Mouse (Mus musculus) liver, adult 2 months (tissue): ENCODE data around the gene Atl2. TPM values are rescaled to one million over a fixed set of nuclear protein-coding genes. Genes with fewer than 3 reads are reported as not detected.

Experiments
- DNase-seq: peaks from one replicate; pipeline ENCODE4 v3.0.0-alpha.2; 2011; ENCODE audit warnings: low read depth, low spot score; ENCODE audit errors: extremely low read depth
- H3K27ac ChIP-seq: fragments of 200-500 bp; replicated peaks from 2 replicates; pipeline ENCODE4 v1.5.1; 2012; ENCODE audit warnings: low read depth, mild to moderate bottlenecking, control low read depth, inconsistent platforms, low read length; ENCODE audit not compliant: insufficient read depth
- H3K27me3 ChIP-seq: fragments of 200-500 bp; 2 replicates; pipeline ENCODE4 v1.6.1; 2012; ENCODE audit warnings: mild to moderate bottlenecking, moderate library complexity, low read length, inconsistent platforms; ENCODE audit not compliant: control insufficient read depth, insufficient read depth
- H3K36me3 ChIP-seq: fragments of 200-500 bp; 2 replicates; pipeline ENCODE4 v1.6.1; 2012; ENCODE audit warnings: low read length, inconsistent platforms; ENCODE audit not compliant: control insufficient read depth, insufficient read depth
- H3K4me1 ChIP-seq: fragments of 200-500 bp; 2 replicates; pipeline ENCODE4 v1.6.1; 2011; ENCODE audit warnings: low read length; ENCODE audit not compliant: control insufficient read depth, insufficient read depth
- H3K4me3 ChIP-seq: fragments of 200-500 bp; 2 replicates; pipeline ENCODE4 v1.5.1; 2011; ENCODE audit warnings: low read depth, mild to moderate bottlenecking, control low read depth, low read length, moderate library complexity; ENCODE audit not compliant: insufficient read depth
- H3K79me2 ChIP-seq: fragments of 200-500 bp; 2 replicates; pipeline ENCODE4 v1.6.1; 2012; ENCODE audit warnings: inconsistent platforms, mild to moderate bottlenecking, low read length, moderate library complexity; ENCODE audit not compliant: control insufficient read depth, insufficient read depth
- H3K9ac ChIP-seq: fragments of 200-500 bp; 2 replicates; pipeline ENCODE4 v1.6.1; 2012; ENCODE audit warnings: low read depth, mild to moderate bottlenecking, control low read depth, inconsistent platforms, low read length
- CTCF ChIP-seq: fragments of 200-500 bp; IDR thresholded peaks from 2 replicates; pipeline ENCODE4 v1.5.1; 2011; ENCODE audit warnings: low read depth, low read length, control low read depth
- POLR2A ChIP-seq: fragments of 200-500 bp; IDR thresholded peaks from 2 replicates; pipeline ENCODE4 v1.6.1; 2011; ENCODE audit warnings: low read length, control low read depth; ENCODE audit not compliant: insufficient read depth; ENCODE audit errors: extremely low read depth
- WGBS: fragments of 180-500 bp; shearing (Covaris S2); methylation state at CpG from one replicate; pipeline ENCODE4 v1.1.7; 2018; 5-methylcytosine and 5-hydroxymethylcytosine counted together
- polyA plus RNA-seq: library from polyadenylated mRNA; depleted of rRNA; stranded (reverse); fragments of >200 nt; gene quantifications from 2 replicates; pipeline ENCODE4 v1.2.3, GENCODE M21; 2012; rRNA removed
- total RNA-seq: library from RNA; depleted of rRNA; stranded (reverse); fragments of >200 nt; gene quantifications from 2 replicates; pipeline ENCODE4 v1.2.3, GENCODE M21; 2014; rRNA removed

The Atl2 gene
- total and polyA plus RNA-seq, 2 experiments = 25.8 to 77.9 TPM

- WGBS = 82% methylated on average over 9 of the region's 9 CpGs
- H3K9ac ChIP-seq = no peak overlapping the region
- no peaks in the 10 kb centered on the region for H3K36me3 ChIP-seq
- no peaks in the 10 kb centered on the region for H3K79me2 ChIP-seq
- H3K4me1 ChIP-seq = no peaks in the 10 kb centered on the region
- TF ChIP-seq CTCF (no peak), POLR2A (no peak)
- no peak overlapping the region for H3K27ac ChIP-seq
- no peak for DNase-seq
- no peak overlapping the region for H3K4me3 ChIP-seq
- H3K27me3 ChIP-seq = no peaks in the 10 kb centered on the region
Observed at GRCm38 (mm10) chr17:79810421-79810820, 85.5 kb downstream of the Atl2 start.

GRCm38 (mm10) chr17:79809491-79810316 is 86.2 kb downstream of the Atl2 start:
- no peaks in the 10 kb centered on the region for H3K4me1 ChIP-seq
- WGBS = 76% methylated on average over 23 of the region's 23 CpGs
- TF ChIP-seq CTCF = no peak
- TF ChIP-seq POLR2A = no peak
- no peak overlapping the region for H3K9ac ChIP-seq
- H3K36me3 ChIP-seq = no peaks in the 10 kb centered on the region
- no peak overlapping the region for H3K4me3 ChIP-seq
- H3K27me3 ChIP-seq = no peaks in the 10 kb centered on the region
- DNase-seq = no peak
- no peaks in the 10 kb centered on the region for H3K79me2 ChIP-seq
- H3K27ac ChIP-seq = no peak overlapping the region

DNA sequence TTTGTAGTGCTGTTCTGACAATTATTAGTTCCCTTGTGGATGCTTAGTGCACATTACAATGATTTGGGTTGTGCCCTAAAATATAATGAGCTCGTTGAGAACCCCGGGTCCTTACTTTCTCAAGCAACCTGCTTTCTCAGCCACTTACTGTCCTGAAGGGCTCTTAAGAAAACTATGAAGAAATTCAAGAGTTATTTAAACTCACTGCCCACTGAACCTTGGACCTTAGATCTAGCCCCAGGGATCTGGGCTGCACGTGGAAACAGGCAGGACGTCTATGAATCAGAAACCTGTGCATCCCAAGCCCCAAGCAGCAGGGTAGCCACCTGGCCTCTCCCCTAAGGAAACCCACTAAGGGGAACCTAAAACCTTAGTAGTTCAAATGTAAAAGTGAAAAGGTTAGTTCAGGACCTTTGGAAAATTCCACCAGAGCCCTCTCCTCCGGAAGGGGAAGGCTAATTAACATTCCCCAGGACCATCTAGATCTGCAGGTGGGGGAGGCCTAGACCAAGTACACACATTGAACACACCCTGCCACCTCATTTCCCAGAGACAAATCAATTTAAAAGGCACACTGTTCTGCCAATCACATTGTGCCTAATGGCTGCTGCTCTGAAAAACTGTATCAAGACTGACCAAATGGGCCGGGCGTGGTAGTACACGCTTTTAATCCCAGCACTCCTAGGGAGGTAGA is 88.5 kb downstream of the Atl2 start:
- Histone ChIP-seq H3K9ac (no peak overlapping the region), H3K27me3 (no peaks in the 10 kb centered on the region), H3K36me3 (no peaks in the 10 kb centered on the region), H3K79me2 (no peaks in the 10 kb centered on the region), H3K27ac (no peak overlapping the region), H3K4me3 (no peak overlapping the region), H3K4me1 (no peaks in the 10 kb centered on the region)
- 83% methylated on average over 8 of the region's 8 CpGs for WGBS
- no peak for TF ChIP-seq CTCF
- TF ChIP-seq POLR2A = no peak
- DNase-seq = no peak

- no peak for DNase-seq
- Histone ChIP-seq H3K27ac (no peak overlapping the region), H3K4me3 (no peak overlapping the region), H3K27me3 (no peaks in the 10 kb centered on the region), H3K4me1 (no peaks in the 10 kb centered on the region), H3K36me3 (no peaks in the 10 kb centered on the region), H3K79me2 (no peaks in the 10 kb centered on the region), H3K9ac (no peak overlapping the region)
- WGBS = 77% methylated on average over 2 of the region's 2 CpGs
- TF ChIP-seq POLR2A (no peak), CTCF (no peak)
Observed at GRCm38 (mm10) chr17:79804747-79805146, 91.2 kb downstream of the Atl2 start.

DNA sequence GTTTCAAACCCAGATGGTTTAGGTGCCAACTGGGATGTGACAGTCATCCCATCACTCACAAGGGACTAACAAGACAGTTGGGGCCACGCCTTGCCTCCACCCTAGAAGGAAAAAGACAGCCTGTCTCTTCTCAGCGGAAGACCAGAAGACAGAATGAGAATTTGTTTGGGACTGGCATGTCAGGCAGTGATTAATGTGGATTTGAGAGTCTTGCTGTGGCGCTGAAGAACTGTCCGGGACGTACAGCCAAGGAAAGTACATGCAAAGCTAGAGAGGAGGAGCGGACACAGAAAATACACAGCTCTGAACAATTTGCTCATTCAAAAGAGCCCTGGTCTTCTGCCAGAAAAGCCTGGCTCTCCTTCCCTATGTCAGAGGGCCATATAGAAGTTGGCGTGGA is 93.9 kb downstream of the Atl2 start:
- no peak for TF ChIP-seq CTCF
- Histone ChIP-seq H3K27me3 (no peaks in the 10 kb centered on the region), H3K36me3 (no peaks in the 10 kb centered on the region), H3K9ac (no peak overlapping the region), H3K27ac (no peak overlapping the region), H3K79me2 (no peaks in the 10 kb centered on the region), H3K4me1 (no peaks in the 10 kb centered on the region), H3K4me3 (no peak overlapping the region)
- DNase-seq = no peak
- WGBS = 77% methylated on average over 7 of the region's 7 CpGs

- H3K79me2 ChIP-seq = no peaks in the 10 kb centered on the region
- no peak overlapping the region for H3K27ac ChIP-seq
- no peak overlapping the region for H3K9ac ChIP-seq
- H3K4me3 ChIP-seq = no peak overlapping the region
- H3K27me3 ChIP-seq = no peaks in the 10 kb centered on the region
- no peak for DNase-seq
- no peaks in the 10 kb centered on the region for H3K36me3 ChIP-seq
- WGBS = 95% methylated on average over 10 of the region's 10 CpGs
- no peaks in the 10 kb centered on the region for H3K4me1 ChIP-seq
- TF ChIP-seq CTCF (no peak), POLR2A (no peak)
Observed at GRCm38 (mm10) chr17:79798831-79799230, 97.1 kb downstream of the Atl2 start.

Other genes starting within 250 kb of the Atl2 start
- 0.37 and 0.81 TPM in 2 replicates for gene Cyp1b1, start 181.1 kb downstream of the Atl2 start, total RNA-seq
- gene Cyp1b1, start 181.1 kb downstream of the Atl2 start, polyA plus RNA-seq = 0.16 and 0.34 TPM in 2 replicates
- 26.1 and 27.2 TPM in 2 replicates for gene Hnrnpll, start 166.2 kb upstream of the Atl2 start, total RNA-seq
- gene Hnrnpll, start 166.2 kb upstream of the Atl2 start, polyA plus RNA-seq = 7.7 and 7.9 TPM in 2 replicates
- 68.6 and 70.5 TPM in 2 replicates for gene Galm, start 231.3 kb upstream of the Atl2 start, total RNA-seq
- gene Galm, start 231.3 kb upstream of the Atl2 start, polyA plus RNA-seq = 81.2 and 98.5 TPM in 2 replicates